Mouse (Mus musculus) thymus, postnatal 10 days (tissue): ENCODE measurements around the gene Tas2r139.
"Not testable (repeated sequence)": the region's sequence is repeated elsewhere in the genome, so short reads cannot be mapped to it uniquely, and the experiment has no call there.

Source experiments
- DNase-seq, 2 experiments: peaks; one replicate each; pipeline ENCODE4 v3.0.0; 2021; ENCODE audit warnings: low spot score in 2 of 2

The Tas2r139 gene

GRCm38 (mm10) chr6:42140636-42141035 lies at the start of gene Tas2r139:
Tas2r139 (plus strand) TSS chr6:42140936.
- DNase-seq: no peak

GRCm38 (mm10) chr6:42151115-42151514 lies 10.4 kb downstream of the Tas2r139 start:
- not testable (repeated sequence) for DNase-seq

DNA sequence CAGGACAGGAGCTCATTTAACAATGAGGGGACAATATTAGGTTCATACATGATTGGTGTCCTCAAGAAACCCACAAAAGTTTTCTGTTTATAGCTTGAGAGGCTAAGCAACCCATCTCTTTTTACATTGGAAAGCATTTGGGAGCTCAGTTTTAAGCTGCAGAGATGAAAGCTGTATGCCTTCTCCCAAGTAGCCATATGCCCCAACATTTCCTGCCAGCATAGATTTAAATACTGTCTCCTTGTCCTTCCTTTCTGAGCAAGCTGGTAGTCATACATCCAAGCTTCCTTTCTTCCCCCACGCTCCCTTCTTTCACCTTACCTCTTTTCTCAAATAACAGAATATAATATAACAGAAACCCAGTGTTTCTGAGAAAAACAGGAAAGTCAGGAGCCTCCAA lies 41.7 kb downstream of the Tas2r139 start:
- DNase-seq: no peak

DNA sequence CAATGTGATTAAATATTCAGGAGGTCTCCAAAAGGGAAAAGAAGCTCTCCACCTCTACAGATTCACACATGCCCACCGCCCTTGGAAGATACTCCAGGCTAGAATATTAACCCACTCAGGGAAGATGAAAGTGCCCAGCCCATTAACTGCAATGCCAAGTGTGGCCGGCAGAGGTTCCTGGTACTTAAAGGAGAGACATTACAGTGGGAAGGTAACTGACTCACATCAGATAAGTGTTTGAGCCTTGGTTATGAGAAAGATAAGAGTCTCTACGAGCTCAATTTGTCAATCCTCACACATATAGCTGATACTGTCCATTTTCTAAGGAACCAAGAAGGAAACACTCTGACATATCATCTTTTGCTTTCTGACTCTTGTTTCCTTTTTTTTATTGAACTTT lies 45.5 kb downstream of the Tas2r139 start:
- DNase-seq: peak in 1 of 2 experiments; percentile 7
